Mouse (Mus musculus): ENCODE measurements around the gene Acp7. TPM values are rescaled to one million over a fixed set of nuclear protein-coding genes. Genes with fewer than 3 reads are reported as not detected.

Gene Acp7
- total RNA-seq, 2 experiments from 2014 or later = 2.2 to 2.4 TPM

GRCm38 (mm10) chr7:28603136-28603535 lies 28.0 kb downstream of the Acp7 start:
- no peak for DNase-seq (ENCODE audit: low spot score in 2 of 2)

- peak; percentile 65 to 74 for DNase-seq (ENCODE audit: low spot score in 2 of 2)
Measured at GRCm38 (mm10) chr7:28601668-28602067, 29.5 kb downstream of the Acp7 start.

GRCm38 (mm10) chr7:28601029-28601428 lies 30.1 kb downstream of the Acp7 start:
- peak; percentile 77 to 84 for DNase-seq (ENCODE audit: low spot score in 2 of 2)

DNA sequence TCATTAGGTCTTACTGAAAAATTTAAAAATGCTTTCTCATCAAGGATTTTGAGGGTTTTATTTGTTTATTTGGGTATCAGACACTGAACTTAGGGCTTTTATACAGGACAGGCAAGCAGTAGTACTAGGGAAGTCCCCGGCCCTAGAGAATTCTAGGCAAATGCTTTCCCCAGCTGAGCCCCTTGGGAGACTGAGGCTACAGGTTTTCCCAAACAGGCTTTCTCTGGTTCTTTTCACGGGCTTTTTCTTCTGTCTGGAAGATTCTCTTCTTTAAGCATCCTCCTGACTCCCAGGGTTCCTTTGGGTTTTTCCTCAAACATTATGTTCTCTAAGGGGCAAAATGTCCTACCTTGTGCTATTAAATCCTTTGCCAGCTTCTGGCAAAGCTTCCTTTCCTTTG lies 32.2 kb downstream of the Acp7 start:
- no peak for DNase-seq (ENCODE audit: low spot score in 2 of 2)

DNA sequence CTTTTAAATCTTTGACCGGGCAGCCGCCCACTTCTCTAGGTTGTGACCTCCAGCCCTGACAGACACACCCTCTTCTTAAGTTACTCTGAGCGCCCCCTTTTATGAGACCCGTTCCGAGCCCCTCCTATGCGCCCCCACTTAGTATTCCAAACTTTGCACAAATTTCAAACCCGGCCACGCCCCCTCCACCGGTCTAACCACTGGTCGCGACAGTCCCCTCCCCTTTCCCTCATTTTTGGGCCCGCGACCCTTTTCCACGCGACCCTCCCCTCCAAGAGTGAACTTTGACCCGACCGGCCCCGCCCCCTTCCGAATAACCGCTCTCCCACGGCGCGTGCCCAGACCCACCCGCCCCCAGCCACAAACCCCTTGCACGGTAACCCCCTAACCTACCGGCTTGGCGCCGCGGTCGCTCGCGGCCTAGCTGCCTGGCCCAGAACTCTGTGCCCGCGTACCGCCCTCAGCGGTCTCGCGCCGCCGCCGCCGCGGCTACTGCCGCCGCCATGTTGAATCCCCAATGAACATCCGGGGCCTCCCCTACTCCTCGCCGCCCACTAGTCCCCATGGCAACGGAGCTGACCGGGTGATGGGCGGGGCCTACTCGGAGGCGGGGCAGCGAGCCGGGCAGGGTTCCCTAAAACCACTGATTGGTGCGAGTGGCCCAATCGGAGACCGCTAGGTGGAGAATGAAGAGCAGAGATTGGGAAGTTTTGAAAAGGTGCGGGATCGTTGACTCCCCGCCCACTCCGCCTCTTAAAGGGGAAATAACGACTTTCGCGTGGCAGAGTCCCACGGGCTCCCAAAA lies 33.3 kb downstream of the Acp7 start, which contains the start of the genes Samd4b and Pak4:
Samd4b (minus strand) TSS at position 503 of the 805 bp plus-strand sequence.
Pak4 (minus strand) TSS at position 544 of the 805 bp plus-strand sequence.
- peak; percentile 99 for DNase-seq (ENCODE audit: low spot score in 2 of 2)

GRCm38 (mm10) chr7:28597277-28597570 lies 33.9 kb downstream of the Acp7 start:
- no peak for DNase-seq (ENCODE audit: low spot score in 2 of 2)

GRCm38 (mm10) chr7:28596436-28597276 lies 34.5 kb downstream of the Acp7 start:
- no peak for DNase-seq (ENCODE audit: low spot score in 2 of 2)

DNA sequence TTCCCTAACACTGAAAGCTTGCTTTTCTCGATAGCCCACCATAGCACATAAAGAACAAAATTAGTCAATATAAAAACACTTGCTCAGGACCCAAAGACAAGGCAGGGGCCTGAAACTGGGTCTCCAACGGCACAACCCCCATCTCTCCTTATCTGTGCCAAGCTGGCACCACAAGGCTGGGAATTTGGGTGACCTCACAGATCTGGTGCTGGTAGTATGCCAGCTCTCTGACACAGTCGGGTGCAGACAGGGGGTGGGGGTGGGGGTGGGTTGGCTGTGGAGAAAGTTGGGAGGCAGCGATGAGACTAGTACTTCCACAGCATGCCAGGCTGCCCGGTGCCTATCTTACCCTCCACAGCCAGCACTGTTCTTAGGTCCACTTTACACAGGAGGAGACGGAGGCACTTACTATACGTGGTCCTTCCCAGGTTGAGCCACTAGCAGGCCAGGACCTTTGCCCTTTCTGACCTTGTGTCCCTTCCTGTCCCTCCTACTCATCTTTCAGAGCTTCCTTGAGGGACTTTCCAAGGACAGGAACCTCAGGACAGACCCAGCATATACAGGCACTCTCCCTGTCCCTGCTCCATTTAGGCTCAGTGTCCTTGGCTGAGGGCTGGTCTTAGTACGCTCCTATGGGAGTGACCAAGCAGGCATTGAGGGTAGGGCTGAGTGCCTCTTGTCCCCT lies 35.2 kb downstream of the Acp7 start:
- DNase-seq (ENCODE audit: low spot score in 2 of 2) = no peak

- no peak for DNase-seq (ENCODE audit: low spot score in 2 of 2)
Measured at GRCm38 (mm10) chr7:28593206-28594111, 37.7 kb downstream of the Acp7 start.

DNA sequence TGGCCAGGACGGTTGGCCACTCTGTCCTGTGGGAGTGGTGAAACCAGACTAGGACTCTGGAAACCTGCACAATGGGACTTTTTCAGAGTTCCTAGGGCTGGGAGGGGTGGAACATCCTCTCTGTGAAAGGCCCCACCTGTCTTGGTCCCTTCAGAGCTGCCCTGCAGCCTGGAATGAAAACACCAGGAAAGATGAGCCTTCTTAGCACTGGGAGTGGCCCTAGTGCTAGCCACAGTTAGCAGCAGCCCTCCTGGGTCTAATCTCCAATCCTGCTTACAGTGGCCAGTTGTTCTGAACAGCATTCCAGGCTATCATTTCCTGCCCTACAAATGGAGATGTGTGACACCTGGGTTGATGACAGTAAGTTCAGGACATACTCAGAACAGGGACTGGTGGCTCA lies 39.3 kb downstream of the Acp7 start:
- no peak for DNase-seq (ENCODE audit: low spot score in 2 of 2)

DNA sequence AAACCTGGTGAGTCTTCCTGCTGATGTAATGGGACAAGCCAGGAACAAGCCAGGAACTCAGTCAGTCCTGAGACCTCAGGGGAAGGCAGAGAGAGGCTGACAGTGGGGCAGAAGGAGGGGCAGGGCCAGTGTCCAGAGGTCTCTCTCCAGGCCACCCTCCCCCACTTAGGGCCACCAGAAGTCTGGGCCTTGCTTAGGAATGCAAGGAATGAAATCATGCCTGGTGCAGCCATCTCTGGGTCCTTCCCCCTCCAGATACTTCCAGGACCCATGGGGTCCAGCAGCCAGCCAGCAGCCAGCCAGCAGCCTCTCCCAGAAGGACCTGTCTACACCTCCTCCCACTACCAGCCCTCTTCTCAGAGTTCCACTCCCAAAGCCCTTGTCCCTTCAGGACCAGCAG lies 43.5 kb downstream of the Acp7 start:
- DNase-seq (ENCODE audit: low spot score in 2 of 2) = no peak

GRCm38 (mm10) chr7:28586663-28587411 lies 44.3 kb downstream of the Acp7 start:
- DNase-seq (ENCODE audit: low spot score in 2 of 2) = no peak

GRCm38 (mm10) chr7:28585001-28585400 lies 46.1 kb downstream of the Acp7 start:
- no peak for DNase-seq (ENCODE audit: low spot score in 2 of 2)

DNA sequence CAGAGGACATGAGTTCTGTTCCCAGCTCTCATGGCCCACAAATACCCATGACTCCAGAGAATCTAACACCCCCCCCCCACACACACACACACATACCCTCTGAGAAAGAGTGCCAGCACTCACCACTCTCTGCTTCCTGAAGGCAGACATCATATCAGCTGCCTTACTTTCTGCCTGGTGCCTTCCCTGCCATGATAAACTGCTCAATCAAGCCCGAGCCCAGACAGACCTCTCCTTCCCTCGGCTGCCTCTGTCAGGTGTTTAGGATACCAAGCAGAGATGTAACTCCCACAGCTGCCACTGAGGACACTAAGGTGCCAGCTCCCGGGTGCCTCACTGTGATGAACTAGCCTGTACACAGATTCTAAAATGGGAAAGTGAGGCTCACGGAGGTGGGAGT lies 46.7 kb downstream of the Acp7 start:
- DNase-seq (ENCODE audit: low spot score in 2 of 2) = no peak

DNA sequence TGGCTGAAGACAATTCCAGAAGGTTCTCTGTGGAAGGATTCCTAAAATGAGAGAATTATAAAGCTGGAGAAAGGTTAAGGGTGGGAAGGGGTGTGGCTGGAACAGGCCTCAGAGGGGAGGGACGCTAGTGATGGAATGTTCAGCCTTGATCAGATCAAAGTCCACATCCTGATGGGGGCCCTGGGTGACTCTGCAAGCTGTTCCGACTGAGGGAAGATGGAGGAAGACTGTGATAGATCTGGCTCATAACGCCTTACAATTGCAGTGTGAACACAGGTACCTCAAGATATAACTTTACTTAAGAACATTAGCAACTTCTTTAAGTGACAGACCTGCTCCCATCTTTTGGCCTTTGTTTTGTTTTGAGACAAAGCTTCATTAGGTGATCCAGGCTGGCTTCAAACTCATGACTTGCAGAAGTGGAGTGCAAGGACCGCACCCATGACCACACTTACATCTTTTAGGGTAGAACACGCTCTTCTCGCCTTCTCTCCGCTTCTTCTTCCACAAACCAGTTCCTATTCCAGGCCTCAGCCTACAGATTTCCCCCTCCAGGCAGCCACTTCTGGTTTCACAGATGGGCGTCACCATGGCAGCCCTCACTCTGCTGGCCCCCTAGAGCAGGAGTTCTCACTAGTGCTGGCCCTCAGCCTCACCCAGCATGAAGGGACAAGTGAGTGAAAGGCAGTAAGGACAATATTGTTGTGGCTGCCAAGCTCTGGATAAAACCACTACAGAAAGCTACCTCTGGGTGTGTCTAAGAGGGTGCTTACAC lies 47.4 kb downstream of the Acp7 start:
- peak in 1 of 2 experiments; percentile 44 for DNase-seq (ENCODE audit: low spot score in 2 of 2)

DNA sequence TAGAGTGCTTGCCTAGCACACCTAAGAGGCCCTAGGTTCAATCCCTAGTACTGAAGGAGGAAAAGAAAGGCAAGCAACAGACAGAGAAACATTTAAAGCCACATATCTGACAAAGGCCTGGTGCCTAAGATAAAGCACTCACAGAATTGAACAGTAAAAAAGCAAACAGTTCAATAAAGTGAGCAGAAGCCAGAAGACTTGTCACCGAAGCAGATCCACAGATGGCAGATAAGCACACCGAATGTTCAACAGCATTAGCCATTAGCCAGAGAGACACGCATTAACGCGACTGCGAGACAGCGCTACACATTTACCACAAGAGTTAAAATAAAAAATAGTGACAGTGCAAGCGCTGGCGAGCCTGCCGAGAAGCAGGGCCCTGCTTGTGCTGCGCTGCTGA lies 48.3 kb downstream of the Acp7 start:
- DNase-seq (ENCODE audit: low spot score in 2 of 2) = no peak

GRCm38 (mm10) chr7:28581721-28582120 lies 49.4 kb downstream of the Acp7 start:
- no peak for DNase-seq (ENCODE audit: low spot score in 2 of 2)

GRCm38 (mm10) chr7:28579826-28580225 lies 51.3 kb downstream of the Acp7 start:
- DNase-seq (ENCODE audit: low spot score in 2 of 2) = no peak

GRCm38 (mm10) chr7:28578543-28579053 lies 52.5 kb downstream of the Acp7 start:
- no peak for DNase-seq (ENCODE audit: low spot score in 2 of 2)
